Mouse (Mus musculus) cerebellum, postnatal 25 days (tissue): ENCODE results near the gene Phf20.

Experiments used
- DNase-seq, 2 experiments: peaks; one replicate each; pipeline ENCODE4 v3.0.0; 2021; ENCODE audit warnings: mixed read lengths in 2 of 2

Phf20 gene

GRCm38 (mm10) chr2:156321538-156321937 lies 125.3 kb downstream of the Phf20 start:
- DNase-seq: no peak

GRCm38 (mm10) chr2:156324116-156324588 lies 127.9 kb downstream of the Phf20 start:
- DNase-seq: no peak

GRCm38 (mm10) chr2:156324681-156325080 lies 128.4 kb downstream of the Phf20 start:
- no peak for DNase-seq

- no peak for DNase-seq
Observed at GRCm38 (mm10) chr2:156330681-156331080, 134.4 kb downstream of the Phf20 start.

GRCm38 (mm10) chr2:156331446-156331965 lies 135.2 kb downstream of the Phf20 start:
- DNase-seq: no peak

- DNase-seq: no peak
Observed at GRCm38 (mm10) chr2:156340078-156340477, 143.8 kb downstream of the Phf20 start.

GRCm38 (mm10) chr2:156344775-156345532 lies 148.7 kb downstream of the Phf20 start:
- DNase-seq: peak; percentile 35 to 47

GRCm38 (mm10) chr2:156348812-156349211 lies 152.5 kb downstream of the Phf20 start:
- no peak for DNase-seq

GRCm38 (mm10) chr2:156349286-156349848 lies 153.1 kb downstream of the Phf20 start:
- peak in 1 of 2 experiments; percentile 9 for DNase-seq

- DNase-seq: peak in 1 of 2 experiments; percentile 25
Observed at GRCm38 (mm10) chr2:156351243-156351642, 155.0 kb downstream of the Phf20 start.

- DNase-seq: no peak
Observed at GRCm38 (mm10) chr2:156352413-156353165, 156.3 kb downstream of the Phf20 start.

GRCm38 (mm10) chr2:156353265-156353692 lies 157.0 kb downstream of the Phf20 start:
- no peak for DNase-seq

GRCm38 (mm10) chr2:156356031-156356430 lies 159.8 kb downstream of the Phf20 start:
- DNase-seq: peak; percentile 32 to 60
